Mouse (Mus musculus) pancreas, adult 10 weeks (tissue): ENCODE data around the gene Gm20854. TPM values are rescaled to one million over a fixed set of nuclear protein-coding genes. Genes with fewer than 3 reads are reported as not detected.

Experiments used
- polyA plus RNA-seq: library from polyadenylated mRNA; stranded (reverse); fragments of 350-450 nt; fragmentation: Illumina TruSeq; extraction: RNeasy Lipid Tissue Mini Kit (QIAGEN cat#74804); gene quantifications from one replicate; pipeline ENCODE4 v1.2.3, GENCODE M21; 2015; ENCODE audit warnings: low read depth, low replicate concordance; ENCODE audit not compliant: insufficient read depth

The Gm20854 gene
- polyA plus RNA-seq = not detected

GRCm38 (mm10) chrY:85530808-85531207, at the start of gene Gm20854:
TSS of gene Gm20854 (minus strand) at chrY:85530908.

